Mouse (Mus musculus) right cerebral cortex, postnatal 10 days (tissue): ENCODE measurements at regions not wholly inside any gene's neighbourhood (a gene's known extent, or its start where the extent isn't known, plus 50 kb on each side); places are given as distances from the start of the nearest gene placed in this dataset.

Experiments used
- DNase-seq, 2 experiments: peaks; one replicate each; pipeline ENCODE4 v3.0.0; 2021; ENCODE audit warnings: low spot score in 2 of 2

DNA sequence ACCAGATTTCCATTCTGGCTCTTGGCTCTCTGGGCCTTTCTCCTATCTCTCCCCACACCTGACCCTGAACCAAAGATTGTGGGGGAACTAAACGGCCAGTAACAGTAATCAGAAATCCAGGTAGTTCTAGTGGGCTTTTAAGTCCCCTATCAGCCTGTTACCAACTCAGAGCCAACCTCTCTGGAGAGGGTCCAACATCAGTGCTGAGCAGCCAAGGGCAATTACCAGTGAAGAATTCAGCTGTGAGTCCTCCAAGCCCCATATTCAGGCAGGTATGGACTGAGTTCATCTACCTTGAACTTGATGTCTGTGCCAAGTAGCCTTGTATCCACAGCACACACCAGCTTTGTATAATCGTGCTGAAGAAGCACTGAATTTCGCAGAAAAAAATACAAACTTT is 1636.7 kb downstream of the Efnb2 start:
- no peak for DNase-seq

DNA sequence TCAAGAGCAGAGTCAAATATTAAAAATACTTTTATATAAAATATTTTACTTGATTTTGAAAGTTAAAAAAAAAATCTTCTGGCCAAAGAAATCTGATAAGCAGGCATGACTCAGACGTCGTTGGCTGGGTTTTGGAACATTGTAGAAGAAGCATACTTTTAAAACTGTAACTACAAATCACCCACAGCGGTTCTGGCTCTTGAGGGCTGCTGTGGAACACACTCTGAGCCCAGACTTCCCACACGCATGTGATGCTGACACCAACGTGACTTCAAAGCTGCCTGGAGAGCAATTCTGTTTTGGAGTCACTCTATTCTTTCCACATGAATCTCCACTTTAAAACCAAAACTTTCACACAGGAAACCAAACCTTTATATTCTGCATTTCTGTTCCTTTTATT is 1649.2 kb downstream of the Efnb2 start:
- no peak for DNase-seq

DNA sequence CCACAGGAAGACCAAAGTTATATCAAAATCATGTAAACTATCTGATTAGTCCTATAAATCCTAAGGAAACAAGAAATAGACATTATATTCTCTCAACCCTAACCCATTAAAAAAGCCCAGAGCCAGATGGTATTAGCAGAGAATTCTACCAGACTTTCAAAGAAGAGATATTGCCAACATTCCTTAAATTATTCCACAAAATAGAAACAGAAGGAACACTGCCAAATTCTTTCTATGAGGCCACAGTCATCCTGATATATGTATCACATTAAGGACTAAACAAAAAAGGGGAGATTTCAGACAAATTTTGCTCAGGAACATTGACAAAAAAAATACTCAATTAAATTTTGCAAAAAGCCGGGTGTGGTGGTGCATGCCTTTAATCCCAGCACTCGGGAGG is 1669.5 kb downstream of the Efnb2 start:
- DNase-seq: no peak

DNA sequence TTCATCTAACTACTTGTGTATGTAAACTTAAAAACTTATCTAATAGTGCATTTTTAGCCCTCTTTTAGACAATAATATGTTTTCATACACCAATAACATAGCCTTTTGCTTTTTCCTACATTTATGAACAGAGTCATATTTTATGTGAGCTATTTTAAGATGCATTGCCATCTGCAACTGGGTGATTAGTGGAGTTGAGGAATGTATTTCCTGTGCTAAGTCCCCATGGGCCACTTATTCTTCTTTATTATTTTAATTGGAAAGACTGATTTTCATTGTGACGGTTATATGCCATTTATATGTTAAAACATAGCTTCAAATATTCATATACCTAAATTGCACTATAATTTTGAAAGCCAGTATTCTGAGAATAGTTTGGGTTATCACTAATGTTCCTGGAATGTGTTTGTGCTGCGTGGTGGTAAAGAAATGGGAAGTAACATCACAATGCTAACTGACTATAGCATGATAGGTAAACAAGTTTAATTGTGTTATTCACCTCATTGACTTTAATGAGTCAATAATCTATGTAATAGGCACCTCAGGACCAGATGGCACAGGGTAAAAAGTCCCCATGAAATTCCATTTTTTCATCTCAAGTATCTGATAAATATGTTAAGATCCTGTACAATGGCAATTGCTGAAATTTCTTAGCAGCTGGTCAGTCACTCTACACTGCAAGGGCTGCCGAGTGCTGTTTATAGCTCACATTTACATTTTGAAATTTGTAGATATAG is 1671.5 kb downstream of the Efnb2 start:
- DNase-seq: no peak

DNA sequence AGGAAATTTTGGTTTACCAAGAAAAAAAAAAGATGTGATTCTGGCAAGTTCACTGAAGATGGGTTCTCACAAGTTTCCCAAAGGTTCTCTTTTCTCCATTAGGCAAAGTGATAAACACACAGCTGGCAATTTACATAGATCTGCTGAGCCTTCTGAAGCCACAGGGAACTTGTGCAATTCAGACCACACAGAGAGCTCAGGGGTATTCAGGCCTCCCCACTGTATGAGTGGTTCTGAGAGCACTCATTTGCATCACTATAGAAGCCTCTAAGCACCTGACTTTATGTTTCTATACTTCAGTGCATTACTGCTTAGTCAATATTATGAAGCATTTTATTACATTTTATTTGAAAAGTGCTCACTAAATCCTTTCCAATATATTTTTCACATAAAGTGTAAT is 1687.1 kb downstream of the Efnb2 start:
- DNase-seq: no peak

DNA sequence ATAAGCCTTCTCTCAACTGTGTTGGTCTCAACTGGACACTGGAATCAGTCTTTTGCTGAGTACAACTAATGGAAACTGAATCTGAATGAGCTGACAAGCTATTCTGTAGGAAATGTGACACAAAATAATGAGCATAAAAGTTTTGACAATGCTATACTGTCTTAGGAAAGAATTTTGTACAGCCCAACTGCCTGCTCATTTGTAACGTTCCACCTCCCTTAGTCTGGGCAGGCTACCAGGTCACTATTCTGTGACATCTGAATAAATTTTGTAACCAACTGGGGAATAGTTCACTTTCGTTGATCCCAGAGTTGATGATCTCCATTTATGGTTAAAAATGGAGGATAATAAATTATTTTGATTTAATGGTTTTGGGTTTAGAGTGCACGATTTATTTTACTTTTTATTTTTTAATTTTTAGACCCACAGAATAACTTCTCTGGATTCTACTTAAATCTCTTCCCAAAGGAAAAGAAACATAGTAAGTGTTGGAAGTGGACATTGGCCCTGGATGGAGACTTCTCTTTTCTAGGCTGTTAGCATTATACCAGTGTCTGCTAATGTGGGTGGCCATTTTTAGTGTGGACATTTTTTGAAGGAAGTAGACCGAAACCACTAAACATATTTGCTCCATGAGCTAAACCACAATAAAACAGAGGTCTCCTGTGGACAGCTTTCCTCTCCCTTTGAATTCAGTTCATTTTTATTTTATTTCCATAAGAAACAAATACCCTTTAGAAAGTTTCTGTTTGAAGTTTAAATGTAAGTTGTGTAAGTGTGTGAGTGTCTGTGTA is 1697.8 kb downstream of the Efnb2 start:
- no peak for DNase-seq

DNA sequence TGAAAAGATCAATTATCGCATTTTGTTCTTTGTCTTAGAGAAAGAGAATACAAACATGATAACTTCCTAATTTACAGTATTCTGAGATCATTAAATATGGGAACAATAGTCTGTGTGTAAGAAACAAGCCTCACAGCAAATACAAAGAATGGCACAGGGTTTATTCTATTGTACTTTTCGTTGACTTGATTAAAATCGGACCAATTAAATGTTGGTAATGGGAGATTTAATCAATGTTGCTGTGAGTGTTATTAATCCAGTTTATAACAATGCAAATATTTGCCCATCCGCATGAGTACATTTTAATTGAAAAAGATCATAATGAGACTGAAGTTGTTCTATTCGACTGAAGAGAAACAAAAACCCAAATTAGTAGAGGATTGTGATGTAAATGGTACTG is 1703.0 kb downstream of the Efnb2 start:
- no peak for DNase-seq

DNA sequence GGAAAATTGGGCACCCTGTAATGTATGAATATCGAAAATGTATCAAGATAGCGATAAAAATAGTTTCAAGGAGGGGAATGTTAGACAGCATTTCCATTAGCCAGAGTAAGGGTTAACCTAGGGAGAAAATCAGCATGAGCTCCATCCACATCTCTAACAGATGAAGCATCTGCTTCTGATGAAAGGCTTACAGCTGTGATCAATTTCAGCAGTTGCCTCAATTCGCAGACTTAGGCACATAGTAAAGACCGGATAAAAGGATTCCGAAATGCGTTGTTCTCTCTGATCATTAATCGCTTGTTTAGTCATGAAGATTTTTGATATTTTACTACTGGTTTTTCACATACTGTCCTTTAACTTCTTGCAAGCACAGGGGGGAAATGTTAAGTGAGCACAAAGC is 1706.8 kb downstream of the Efnb2 start:
- DNase-seq: no peak

DNA sequence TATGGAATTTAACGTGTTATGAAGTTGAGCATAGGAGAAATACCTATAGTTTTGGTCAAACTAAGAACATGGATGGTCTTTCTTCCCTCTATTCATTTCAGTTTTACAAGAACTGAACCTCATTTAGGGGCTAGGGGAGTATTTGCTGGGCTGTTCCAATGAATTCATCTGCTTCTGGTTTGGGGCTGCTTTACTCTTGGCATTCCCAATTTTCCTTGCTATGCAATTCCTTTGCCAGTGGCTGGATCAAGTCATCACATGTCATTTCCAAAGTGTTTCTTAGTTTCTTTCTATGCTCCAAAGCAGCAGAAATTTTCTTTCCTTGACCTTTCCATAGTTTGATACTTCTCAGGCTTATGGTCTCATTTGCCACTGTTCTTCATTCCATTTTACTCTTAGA is 1738.6 kb downstream of the Efnb2 start:
- no peak for DNase-seq

DNA sequence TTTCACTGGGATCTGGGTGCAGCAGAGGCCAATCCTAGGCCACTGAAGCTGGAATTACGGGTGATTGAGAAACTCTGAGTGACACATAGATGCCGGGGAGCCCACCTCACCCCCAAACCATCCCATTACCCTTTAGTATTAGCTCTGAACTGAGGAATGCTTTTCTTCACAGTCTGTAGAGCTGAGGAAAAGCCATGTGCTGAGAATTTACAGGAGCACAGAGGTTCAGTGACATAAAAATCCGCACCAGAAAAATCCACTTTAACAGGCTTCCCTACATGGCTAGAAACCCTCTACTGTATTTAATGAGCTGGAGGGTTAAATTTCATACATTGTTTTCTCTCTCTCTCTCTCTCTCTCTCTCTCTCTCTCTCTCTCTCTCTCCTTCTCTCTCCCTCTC is 1753.4 kb downstream of the Efnb2 start:
- no peak for DNase-seq

DNA sequence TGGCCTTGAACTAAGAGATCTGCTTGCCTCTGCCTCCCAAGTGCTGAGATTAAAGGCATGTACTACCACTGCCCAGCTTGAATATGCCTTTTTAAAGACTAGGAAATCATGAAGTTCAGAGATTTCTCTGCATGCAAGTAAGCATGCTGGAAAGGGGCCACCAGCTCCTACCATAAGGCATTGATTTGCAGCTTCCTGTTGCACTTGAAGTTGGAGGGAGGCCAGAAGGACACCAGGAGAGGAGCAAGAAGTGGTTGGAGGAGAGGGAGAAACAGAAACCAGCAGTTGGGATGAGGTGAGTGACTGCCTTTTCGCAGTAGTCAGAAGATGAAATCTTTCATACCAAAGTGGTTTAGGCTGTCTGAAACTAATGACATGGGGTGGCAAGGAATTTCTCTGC is 1769.6 kb downstream of the Efnb2 start:
- no peak for DNase-seq

DNA sequence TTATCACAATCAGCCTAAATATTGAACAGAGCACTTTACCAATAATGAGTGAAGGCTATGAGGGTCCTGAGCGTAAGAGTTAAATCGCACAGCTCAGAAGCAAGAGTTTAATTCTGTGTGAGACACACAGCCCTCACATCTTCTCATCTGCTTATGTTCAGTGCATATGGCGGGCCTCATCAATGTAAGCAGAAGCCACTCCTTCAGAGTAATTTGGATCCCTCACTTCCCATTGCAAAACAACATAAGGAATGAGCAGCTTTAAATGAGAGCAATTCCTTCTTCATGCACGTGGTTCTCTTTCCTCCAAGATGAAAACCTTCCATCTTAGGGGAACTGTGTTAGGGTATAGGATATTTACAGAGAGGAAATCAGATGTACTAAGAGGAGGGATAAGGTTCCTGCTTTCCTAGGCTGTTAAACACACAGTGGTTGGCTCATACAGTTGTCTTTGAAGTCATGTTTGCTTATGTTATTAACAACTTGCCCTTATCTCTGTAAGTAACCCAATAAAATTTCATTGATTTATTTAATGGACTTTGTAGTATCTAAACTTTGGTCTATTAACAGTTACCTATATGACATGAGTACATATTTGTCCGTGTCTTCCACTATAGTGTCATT is 1774.2 kb downstream of the Efnb2 start:
- no peak for DNase-seq

DNA sequence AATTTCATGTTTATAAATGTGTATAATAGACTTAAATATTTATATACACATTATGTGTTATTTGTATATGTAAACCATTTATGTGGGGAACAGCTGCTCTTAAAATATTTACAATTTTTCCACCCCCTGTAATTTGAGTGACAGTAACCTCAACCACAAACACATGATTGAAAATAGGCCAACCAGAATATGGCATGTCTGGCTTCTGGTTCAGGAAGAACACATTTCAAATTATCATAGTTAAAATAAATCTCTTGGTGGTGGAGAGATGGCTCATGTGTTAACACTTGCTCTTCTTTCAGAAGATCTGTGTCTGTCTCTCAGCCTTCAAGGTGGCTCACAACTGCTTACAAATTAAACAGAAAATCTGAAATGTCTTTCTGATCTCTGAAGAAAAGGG is 1776.2 kb downstream of the Efnb2 start:
- no peak for DNase-seq

DNA sequence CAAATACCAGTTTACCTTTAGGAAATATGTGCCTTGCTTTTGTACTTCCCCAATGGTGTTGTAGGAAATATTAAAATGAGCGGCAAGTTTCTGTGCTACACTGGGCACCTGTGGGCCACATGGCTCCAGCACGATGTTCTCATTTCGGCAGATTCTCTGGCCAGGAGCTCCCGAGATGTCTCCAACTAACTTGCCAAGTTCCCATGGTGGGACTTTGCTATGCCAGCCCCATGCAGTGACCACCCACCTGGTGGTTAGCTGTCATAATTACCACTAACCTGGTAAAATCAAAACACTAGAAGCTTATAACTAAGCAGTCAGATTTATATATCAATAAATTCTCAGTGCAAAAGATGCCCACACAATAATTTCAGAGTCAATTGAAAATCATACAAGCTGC is 1777.5 kb upstream of the Slc10a2 start:
- no peak for DNase-seq
